Mouse (Mus musculus) bone marrow, adult 2 months (tissue): ENCODE results near the gene Rbm25. TPM values are rescaled to one million over a fixed set of nuclear protein-coding genes. Genes with fewer than 3 reads are reported as not detected.
"Not testable (repeated sequence)": the region's sequence is repeated elsewhere in the genome, so short reads cannot be mapped to it uniquely, and the experiment has no call there.

ENCODE experiments used
- H3K27ac ChIP-seq: fragments of 200-500 bp; 2 replicates; pipeline ENCODE4 v1.5.1; 2012; ENCODE audit warnings: low read depth, mild to moderate bottlenecking, control low read depth, inconsistent platforms, low read length; ENCODE audit not compliant: control insufficient read depth, poor library complexity, insufficient read depth
- H3K4me1 ChIP-seq: fragments of 200-500 bp; 2 replicates; pipeline ENCODE4 v1.6.1; 2011; ENCODE audit warnings: low read length; ENCODE audit not compliant: control insufficient read depth, insufficient read depth
- H3K4me3 ChIP-seq: fragments of 200-500 bp; replicated peaks from 2 replicates; pipeline ENCODE3; 2011; ENCODE audit warnings: mild to moderate bottlenecking, low read depth, low read length, control low read depth; ENCODE audit not compliant: control insufficient read depth
- CTCF ChIP-seq: fragments of 200-500 bp; IDR thresholded peaks from 2 replicates; pipeline ENCODE4 v1.5.1; 2011; ENCODE audit warnings: low read length, control low read depth; ENCODE audit not compliant: control insufficient read depth, insufficient read depth
- POLR2A ChIP-seq: fragments of 200-500 bp; IDR thresholded peaks from 2 replicates; pipeline ENCODE4 v1.6.1; 2011; ENCODE audit warnings: low read depth, mild to moderate bottlenecking, control low read depth, low read length, borderline replicate concordance; ENCODE audit not compliant: control insufficient read depth
- WGBS: fragments of 180-500 bp; shearing (Covaris S2); methylation state at CpG from one replicate; pipeline ENCODE4 v1.1.7; 2018; 5-methylcytosine and 5-hydroxymethylcytosine counted together
- polyA plus RNA-seq: library from polyadenylated mRNA; stranded (reverse); fragments of >200 nt; gene quantifications from 2 replicates; pipeline ENCODE4 v1.2.4, GENCODE M21; 2011; ENCODE audit warnings: low replicate concordance; ENCODE audit not compliant: missing spikeins, insufficient read depth, insufficient read length

Rbm25 gene
- 159 and 182 TPM in 2 replicates for polyA plus RNA-seq

DNA sequence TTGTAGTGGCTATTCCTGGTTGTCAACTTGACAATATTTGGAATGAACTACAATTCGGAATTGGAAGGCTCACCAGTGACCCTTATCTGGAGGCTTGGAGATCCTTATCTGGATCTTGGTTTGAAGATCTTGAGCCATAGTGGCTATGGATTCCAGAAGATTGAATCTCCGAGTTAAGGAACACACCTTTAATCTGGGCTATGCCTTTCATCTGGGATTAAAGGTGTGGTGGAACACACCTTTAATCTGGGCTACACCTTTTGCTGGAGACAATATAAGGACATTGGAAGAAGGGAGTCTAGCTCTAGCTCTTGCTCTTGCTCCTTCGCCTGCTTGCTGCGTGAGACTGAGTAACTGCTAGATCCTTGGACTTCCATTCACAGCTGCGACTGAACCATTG lies at the start of gene Rbm25:
Gene Rbm25, plus strand, starts transcription at position 301 of the 400 bp plus-strand sequence.
- H3K4me1 ChIP-seq, result not testable (repeated sequence)
- Histone ChIP-seq H3K4me3 (peak within 1 kb of the TSS; percentile 78), H3K27ac (peak within 1 kb of the TSS; percentile 95)
- WGBS, result no CpG with 5 or more reads among the region's 5 CpGs

DNA sequence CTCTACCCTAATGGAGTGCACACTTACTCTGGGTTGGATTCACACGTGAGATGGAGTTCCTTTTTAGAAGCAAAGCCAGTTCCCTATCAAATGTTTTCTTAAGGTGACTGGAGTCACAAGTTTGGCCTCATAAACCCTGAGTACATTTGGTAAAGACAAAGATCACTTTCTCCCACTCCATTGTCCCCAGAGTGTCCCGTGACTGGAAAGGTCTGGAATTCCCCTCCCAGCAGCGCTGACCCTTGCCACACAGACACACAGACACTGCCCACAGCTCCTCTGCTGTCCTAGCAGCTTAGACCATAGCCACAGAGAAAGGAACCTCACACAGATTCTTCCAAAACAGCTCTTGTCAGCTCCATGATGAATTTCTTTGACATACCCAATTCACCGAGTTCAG lies 48.9 kb upstream of the Rbm25 start:
- H3K4me1 ChIP-seq, result peaks cover 3% of the 10 kb centered on the region
- H3K4me3 ChIP-seq, result no peak overlapping the region
- TF ChIP-seq POLR2A (no peak), CTCF (no peak)
- 86% methylated on average over 4 of the region's 4 CpGs for WGBS
- H3K27ac ChIP-seq, result no peak overlapping the region

GRCm38 (mm10) chr12:83582747-83583146 lies 48.3 kb upstream of the Rbm25 start:
- Histone ChIP-seq H3K4me3 (no peak overlapping the region), H3K4me1 (peaks cover 3% of the 10 kb centered on the region), H3K27ac (no peak overlapping the region)
- no peak for TF ChIP-seq CTCF
- no peak for TF ChIP-seq POLR2A
- 88% methylated on average over 4 of the region's 4 CpGs for WGBS

DNA sequence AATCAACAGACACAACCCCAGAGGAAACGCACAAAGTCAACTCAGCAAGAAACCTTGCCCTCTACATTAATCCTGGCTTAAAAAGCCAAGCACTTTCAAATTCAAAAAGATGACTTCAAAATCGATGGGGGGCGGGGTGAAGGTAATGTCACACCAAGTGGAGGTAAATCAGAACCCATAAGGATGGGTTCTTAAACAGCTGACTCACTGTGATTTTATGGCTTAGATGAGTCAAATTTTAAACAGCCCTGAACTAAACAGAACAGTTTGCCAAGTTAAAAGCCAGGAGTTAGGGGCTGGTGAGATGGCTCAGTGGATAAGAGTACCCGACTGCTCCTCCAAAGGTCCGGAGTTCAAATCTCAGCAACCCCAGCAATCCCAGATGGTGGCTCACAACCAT lies 44.4 kb upstream of the Rbm25 start:
- Histone ChIP-seq H3K27ac (no peak overlapping the region), H3K4me3 (no peak overlapping the region), H3K4me1 (no peaks in the 10 kb centered on the region)
- TF ChIP-seq CTCF (no peak), POLR2A (no peak)
- WGBS, result 87% methylated on average over 5 of the region's 5 CpGs

- WGBS, result 68% methylated on average over 8 of the region's 8 CpGs
- no peak overlapping the region for H3K27ac ChIP-seq
- no peak for TF ChIP-seq CTCF
- no peak for TF ChIP-seq POLR2A
- H3K4me3 ChIP-seq, result no peak overlapping the region
- H3K4me1 ChIP-seq, result no peaks in the 10 kb centered on the region
These were observed 39.1 kb upstream of the Rbm25 start for GRCm38 (mm10) chr12:83591754-83592501.

GRCm38 (mm10) chr12:83594454-83595040 lies 36.5 kb upstream of the Rbm25 start:
- H3K4me1 ChIP-seq, result no peaks in the 10 kb centered on the region
- no peak overlapping the region for H3K27ac ChIP-seq
- no peak overlapping the region for H3K4me3 ChIP-seq
- no peak for TF ChIP-seq CTCF
- no peak for TF ChIP-seq POLR2A
- 85% methylated on average over 9 of the region's 9 CpGs for WGBS

DNA sequence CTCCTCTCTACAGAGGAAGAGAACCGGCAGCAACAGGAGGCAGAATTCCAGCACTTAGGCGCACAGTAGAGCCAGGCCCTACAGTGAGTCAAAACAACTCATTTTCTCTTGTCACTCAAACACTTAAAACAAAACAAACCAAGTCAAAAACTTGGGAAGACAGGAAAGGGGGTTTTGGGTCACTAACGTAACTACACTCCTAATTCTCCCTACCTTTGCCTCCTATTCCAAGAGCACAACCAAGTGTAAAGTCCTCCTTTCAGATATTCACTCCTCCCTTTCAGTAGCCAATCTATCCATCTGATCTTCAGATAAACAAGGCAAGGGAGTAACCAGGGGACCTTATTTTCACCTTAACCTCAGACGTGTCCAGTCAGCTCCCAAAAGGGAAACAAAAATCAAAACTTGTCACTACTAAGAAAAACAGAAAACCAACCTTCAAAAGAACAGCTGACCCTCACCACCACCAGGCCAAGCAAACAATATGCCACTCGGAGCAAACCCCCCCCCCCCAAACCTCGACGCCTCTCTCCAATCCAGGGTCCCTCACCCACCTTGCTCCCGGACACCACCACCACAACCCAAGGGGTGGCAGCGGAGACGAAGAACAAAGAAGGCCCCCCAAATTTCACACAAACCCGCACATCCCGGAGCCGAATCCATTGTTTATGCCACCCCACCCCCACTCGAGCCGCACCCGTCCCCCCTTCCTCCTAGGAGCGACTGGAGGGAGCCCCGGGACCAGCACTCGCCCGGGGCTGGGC lies 34.7 kb upstream of the Rbm25 start:
- 8% methylated on average over 20 of the region's 20 CpGs for WGBS
- H3K27ac ChIP-seq, result peak overlapping the region; percentile 60
- H3K4me3 ChIP-seq, result peak overlapping the region; percentile 73
- TF ChIP-seq POLR2A, result no peak
- TF ChIP-seq CTCF, result no peak
- no peaks in the 10 kb centered on the region for H3K4me1 ChIP-seq

DNA sequence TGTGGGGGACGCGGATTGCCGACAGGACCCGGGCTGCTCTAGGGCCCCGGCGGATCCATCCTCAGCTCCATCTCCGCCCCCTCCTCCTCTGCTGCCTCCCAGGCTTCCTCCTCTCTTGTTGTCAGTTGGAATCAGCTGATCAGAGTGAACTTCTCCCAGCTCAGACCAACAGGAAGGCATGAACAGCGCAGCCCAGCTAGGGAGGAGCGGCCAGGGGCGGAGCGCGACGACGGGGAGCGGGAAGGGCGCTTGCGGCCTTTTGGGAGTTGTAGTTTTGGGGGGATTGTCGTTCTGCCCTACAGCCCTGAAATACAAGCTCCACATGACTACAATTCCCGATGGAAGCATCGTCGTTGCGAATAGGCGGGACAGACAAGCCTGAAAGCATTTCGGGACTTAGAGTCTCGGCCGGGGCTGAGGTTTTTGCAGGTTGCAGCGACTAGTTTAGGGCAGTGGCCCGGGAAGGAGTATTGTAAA lies 34.0 kb upstream of the Rbm25 start, which contains the start of gene Zfyve1:
Gene Zfyve1, minus strand, starts transcription at position 198 of the 477 bp plus-strand sequence.
- WGBS, result under 1% methylated on average over 28 of the region's 28 CpGs
- TF ChIP-seq POLR2A (peak; percentile 58; the same call in 1 of the 2 replicates), CTCF (no peak)
- Histone ChIP-seq H3K27ac (peak within 1 kb of the TSS; percentile 60), H3K4me3 (peak within 1 kb of the TSS; percentile 73), H3K4me1 (no peaks in the 10 kb centered on the region)
